Mouse (Mus musculus) embryo, embryonic 9.5 days (tissue): ENCODE data around the gene Olfr298.

ENCODE experiments used
- DNase-seq: peaks from one replicate; pipeline ENCODE4 v3.0.0-alpha.2; 2017; ENCODE audit errors: extremely low spot score

Gene Olfr298

DNA sequence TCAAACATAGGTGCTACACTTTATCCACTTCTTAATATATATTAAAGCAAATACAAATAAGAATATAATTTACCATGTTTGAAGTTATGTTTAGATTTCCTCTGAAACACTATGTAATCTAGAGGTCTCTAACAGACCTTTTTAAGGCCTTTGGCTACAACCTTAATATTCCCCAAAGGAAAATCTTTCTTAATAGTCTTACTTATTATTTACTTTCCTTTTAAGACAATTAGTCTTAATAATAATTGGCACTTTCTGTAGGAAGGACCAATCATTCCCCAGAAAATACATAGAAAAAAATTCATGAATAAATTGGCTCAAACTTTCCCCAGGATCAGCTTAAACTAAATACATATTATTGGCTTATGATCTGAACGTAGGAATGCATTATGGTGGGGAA lies at the start of gene Olfr298:
Olfr298 (minus strand) TSS at position 101 of the 400 bp plus-strand sequence.
- DNase-seq, result no peak

- DNase-seq, result no peak
Measured at GRCm38 (mm10) chr7:86519668-86520067, 27.4 kb upstream of the Olfr298 start, which contains the start of gene Olfr297. TSS of gene Olfr297 (plus strand) at chr7:86519968.

DNA sequence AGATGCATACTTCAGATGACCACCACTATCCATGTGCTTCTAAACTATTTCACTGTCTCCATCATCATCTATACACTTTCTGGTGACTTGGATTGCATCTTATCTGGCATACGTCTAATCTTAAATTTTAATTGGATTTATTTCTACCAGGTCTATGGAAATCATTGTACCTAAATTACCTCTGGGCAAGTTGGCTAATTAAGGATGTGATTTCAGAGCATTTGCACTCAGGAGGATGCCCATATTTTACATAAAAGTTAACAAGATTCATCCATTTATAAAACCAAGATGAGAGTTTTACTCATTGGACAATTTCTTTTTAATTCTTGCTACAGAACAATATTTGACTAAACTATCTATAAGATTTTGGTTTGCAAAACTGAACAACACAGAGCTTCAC lies 32.7 kb downstream of the Olfr298 start, which contains the start of gene Olfr299:
Olfr299 (plus strand) TSS at position 301 of the 400 bp plus-strand sequence.
- no peak for DNase-seq
